Mouse (Mus musculus) MEL (cell line): ENCODE results near the gene Dedd. TPM values are rescaled to one million over a fixed set of nuclear protein-coding genes. Genes with fewer than 3 reads are reported as not detected.

ENCODE experiments used
- DNase-seq: peaks from one replicate; pipeline ENCODE4 v3.0.0; 2011; ENCODE audit warnings: low read depth, low spot score
- H3K27ac ChIP-seq: 2 replicates; pipeline ENCODE4 v1.5.1; 2012; ENCODE audit warnings: low read depth, mild to moderate bottlenecking, control low read depth, low read length, moderate library complexity; ENCODE audit not compliant: control insufficient read depth
- H3K27me3 ChIP-seq, 2 experiments: fragments of 150-350 bp in 1 of 2; sonication (generic) in 1 of 2; 2 replicates each; pipeline ENCODE4 v1.6.1; 2012; ENCODE audit warnings: low read length in 2 of 2, mild to moderate bottlenecking in 2 of 2, improper control_type of control experiment in 1 of 2, moderate library complexity in 1 of 2; ENCODE audit not compliant: insufficient read depth in 2 of 2, control insufficient read depth in 1 of 2
- H3K36me3 ChIP-seq, 2 experiments: 2 replicates each; pipeline ENCODE4 v1.6.1; 2012 to 2014; ENCODE audit warnings: low read length in 2 of 2, improper control_type of control experiment in 1 of 2, inconsistent platforms in 1 of 2, mild to moderate bottlenecking in 1 of 2; ENCODE audit not compliant: insufficient read depth in 2 of 2, control insufficient read depth in 1 of 2
- H3K4me1 ChIP-seq, 2 experiments: fragments of 150-350 bp in 1 of 2; sonication (generic) in 1 of 2; 2 replicates each; pipeline ENCODE4 v1.6.1; 2012; ENCODE audit warnings: low read length in 2 of 2, improper control_type of control experiment in 1 of 2, mild to moderate bottlenecking in 1 of 2; ENCODE audit not compliant: insufficient read depth in 2 of 2, control insufficient read depth in 1 of 2
- H3K4me3 ChIP-seq, 2 experiments: fragments of 150-350 bp in 1 of 2; sonication (generic) in 1 of 2; 2 replicates each; pipeline ENCODE4 v1.5.1; 2012; ENCODE audit warnings: low read depth in 2 of 2, low read length in 2 of 2, mild to moderate bottlenecking in 2 of 2, moderate library complexity in 2 of 2, control low read depth in 1 of 2, improper control_type of control experiment in 1 of 2; ENCODE audit not compliant: control insufficient read depth in 1 of 2, insufficient read depth in 1 of 2
- H3K79me2 ChIP-seq: 2 replicates; pipeline ENCODE4 v1.6.1; 2012; ENCODE audit warnings: mild to moderate bottlenecking, low read length, moderate library complexity; ENCODE audit not compliant: control insufficient read depth, poor library complexity, insufficient read depth
- H3K9ac ChIP-seq: 2 replicates; pipeline ENCODE4 v1.6.1; 2012; ENCODE audit warnings: low read depth, mild to moderate bottlenecking, control low read depth, low read length, moderate library complexity; ENCODE audit not compliant: control insufficient read depth, poor library complexity, severe bottlenecking
- H3K9me3 ChIP-seq: fragments of 150-350 bp; sonication (generic); replicated peaks from 2 replicates; pipeline ENCODE4 v1.6.1; 2012; ENCODE audit warnings: mild to moderate bottlenecking, low read length, improper control_type of control experiment, moderate library complexity; ENCODE audit not compliant: insufficient read depth
- BHLHE40 ChIP-seq: IDR thresholded peaks from 2 replicates; pipeline ENCODE4 v1.6.1; 2012; ENCODE audit warnings: low read depth, mild to moderate bottlenecking, inconsistent platforms, low read length, improper control_type of control experiment, borderline replicate concordance
- CHD1 ChIP-seq: IDR thresholded peaks from 2 replicates; pipeline ENCODE4 v1.6.1; 2012; ENCODE audit warnings: low read depth, mild to moderate bottlenecking, inconsistent platforms, low read length, improper control_type of control experiment
- CHD2 ChIP-seq: IDR thresholded peaks from 2 replicates; pipeline ENCODE4 v1.6.1; 2011; ENCODE audit warnings: low read length, improper control_type of control experiment
- CTCF ChIP-seq, 3 experiments: IDR thresholded peaks in 2 of 3; conservative IDR thresholded peaks in 1 of 3; 2 replicates each; pipeline ENCODE4 v1.5.1; 2011 to 2012; ENCODE audit warnings: low read length in 3 of 3, low read depth in 2 of 3, mild to moderate bottlenecking in 2 of 3, improper control_type of control experiment in 1 of 3, inconsistent platforms in 1 of 3, mixed read lengths in 1 of 3, moderate library complexity in 1 of 3; ENCODE audit not compliant: control insufficient read depth in 1 of 3, insufficient read depth in 1 of 3, poor library complexity in 1 of 3, severe bottlenecking in 1 of 3
- EP300 ChIP-seq, 2 experiments: IDR thresholded peaks; 2 replicates each; pipeline ENCODE4 v1.6.1; 2011; ENCODE audit warnings: improper control_type of control experiment in 2 of 2, low read length in 2 of 2, low read depth in 1 of 2, mild to moderate bottlenecking in 1 of 2
- ETS1 ChIP-seq: IDR thresholded peaks from 2 replicates; pipeline ENCODE4 v1.6.1; 2012; ENCODE audit warnings: low read depth, mild to moderate bottlenecking, inconsistent platforms, low read length, improper control_type of control experiment, moderate library complexity
- GABPA ChIP-seq: IDR thresholded peaks from 2 replicates; pipeline ENCODE4 v1.6.1; 2012; ENCODE audit warnings: low read depth, mild to moderate bottlenecking, inconsistent platforms, low read length, improper control_type of control experiment, moderate library complexity
- GATA1 ChIP-seq: IDR thresholded peaks from 2 replicates; pipeline ENCODE4 v1.6.1; 2011; ENCODE audit warnings: low read depth, low read length, improper control_type of control experiment
- KAT2A ChIP-seq: conservative IDR thresholded peaks from 2 replicates; pipeline ENCODE4 v1.6.1; 2012; ENCODE audit warnings: low read depth, low read length, improper control_type of control experiment, inconsistent platforms
- MAFK ChIP-seq: IDR thresholded peaks from 2 replicates; pipeline ENCODE4 v1.6.1; 2011; ENCODE audit warnings: low read depth, mild to moderate bottlenecking, low read length, improper control_type of control experiment, borderline replicate concordance
- MAZ ChIP-seq: IDR thresholded peaks from 2 replicates; pipeline ENCODE4 v1.6.1; 2012; ENCODE audit warnings: low read depth, mild to moderate bottlenecking, inconsistent platforms, low read length, improper control_type of control experiment
- MEF2A ChIP-seq: IDR thresholded peaks from 2 replicates; pipeline ENCODE4 v1.6.1; 2014; ENCODE audit warnings: low read depth, mild to moderate bottlenecking, inconsistent platforms, low read length, improper control_type of control experiment; ENCODE audit not compliant: poor library complexity, insufficient replicate concordance, severe bottlenecking; ENCODE audit errors: extremely low read depth
- MXI1 ChIP-seq: IDR thresholded peaks from 2 replicates; pipeline ENCODE4 v1.6.1; 2011; ENCODE audit warnings: mild to moderate bottlenecking, low read depth, low read length, improper control_type of control experiment
- MYC ChIP-seq: IDR thresholded peaks from 2 replicates; pipeline ENCODE4 v1.6.1; 2011; ENCODE audit warnings: low read depth, mild to moderate bottlenecking, low read length, improper control_type of control experiment, moderate library complexity
- NRF1 ChIP-seq: IDR thresholded peaks from 2 replicates; pipeline ENCODE4 v1.6.1; 2014; ENCODE audit warnings: low read depth, mild to moderate bottlenecking, inconsistent platforms, low read length, improper control_type of control experiment, moderate library complexity; ENCODE audit not compliant: poor library complexity, insufficient read depth, severe bottlenecking
- POLR2A ChIP-seq, 2 experiments: IDR thresholded peaks; 2 replicates each; pipeline ENCODE4 v1.6.1; 2011 to 2012; ENCODE audit warnings: low read length in 2 of 2, mild to moderate bottlenecking in 2 of 2, control low read depth in 1 of 2, improper control_type of control experiment in 1 of 2, low read depth in 1 of 2, moderate library complexity in 1 of 2; ENCODE audit not compliant: control insufficient read depth in 1 of 2, insufficient read depth in 1 of 2, poor library complexity in 1 of 2
- POLR2AphosphoS2 ChIP-seq: IDR thresholded peaks from 2 replicates; pipeline ENCODE4 v1.6.1; 2011; ENCODE audit warnings: low read length, improper control_type of control experiment
- RAD21 ChIP-seq: IDR thresholded peaks from 2 replicates; pipeline ENCODE4 v1.6.1; 2011; ENCODE audit warnings: mild to moderate bottlenecking, low read depth, low read length, improper control_type of control experiment
- RCOR1 ChIP-seq: IDR thresholded peaks from 2 replicates; pipeline ENCODE4 v1.6.1; 2012; ENCODE audit warnings: low read depth, mild to moderate bottlenecking, inconsistent platforms, low read length, improper control_type of control experiment
- SIN3A ChIP-seq: IDR thresholded peaks from 2 replicates; pipeline ENCODE4 v1.6.1; 2012; ENCODE audit warnings: low read length, improper control_type of control experiment, inconsistent platforms
- SMC3 ChIP-seq: IDR thresholded peaks from 2 replicates; pipeline ENCODE4 v1.6.1; 2011; ENCODE audit warnings: low read depth, low read length, improper control_type of control experiment
- TBP ChIP-seq: IDR thresholded peaks from 2 replicates; pipeline ENCODE4 v1.8.0; 2011; ENCODE audit warnings: low read depth, low read length, improper control_type of control experiment
- TCF12 ChIP-seq: IDR thresholded peaks from 2 replicates; pipeline ENCODE4 v1.6.1; 2014; ENCODE audit warnings: low read depth, mild to moderate bottlenecking, inconsistent platforms, low read length, improper control_type of control experiment, moderate library complexity
- UBTF ChIP-seq: IDR thresholded peaks from 2 replicates; pipeline ENCODE4 v1.6.1; 2012; ENCODE audit warnings: low read depth, mild to moderate bottlenecking, inconsistent platforms, low read length, improper control_type of control experiment, moderate library complexity, borderline replicate concordance; ENCODE audit not compliant: insufficient read depth
- USF1 ChIP-seq: IDR thresholded peaks from 2 replicates; pipeline ENCODE4 v1.6.1; 2014; ENCODE audit warnings: low read depth, mild to moderate bottlenecking, inconsistent platforms, low read length, improper control_type of control experiment, moderate library complexity
- USF2 ChIP-seq, 2 experiments: IDR thresholded peaks; 2 replicates each; pipeline ENCODE4 v1.6.1; 2011 to 2012; ENCODE audit warnings: improper control_type of control experiment in 2 of 2, low read length in 2 of 2, borderline replicate concordance in 1 of 2, inconsistent platforms in 1 of 2, low read depth in 1 of 2, mild to moderate bottlenecking in 1 of 2; ENCODE audit not compliant: insufficient read depth in 1 of 2
- ZMIZ1 ChIP-seq: IDR thresholded peaks from 2 replicates; pipeline ENCODE4 v1.6.1; 2012; ENCODE audit warnings: low read depth, mild to moderate bottlenecking, inconsistent platforms, low read length, improper control_type of control experiment, moderate library complexity
- ZNF384 ChIP-seq: IDR thresholded peaks from 2 replicates; pipeline ENCODE4 v1.6.1; 2012; ENCODE audit warnings: low read depth, mild to moderate bottlenecking, inconsistent platforms, low read length, improper control_type of control experiment
- polyA plus RNA-seq, 2 experiments: library from polyadenylated mRNA; stranded (reverse) in 1 of 2; unstranded in 1 of 2; fragments of >175 nt in 1 of 2; fragments of >200 nt in 1 of 2; gene quantifications; 2 replicates each; pipeline versions ENCODE4 v1.2.1 to v1.2.4; 2012; ENCODE audit warnings: low replicate concordance in 2 of 2, low read depth in 1 of 2; ENCODE audit not compliant: insufficient read length in 2 of 2, insufficient read depth in 1 of 2, missing spikeins in 1 of 2
- total RNA-seq: library from RNA; depleted of rRNA; stranded (reverse); fragments of 300-350 nt; gene quantifications from 2 replicates; pipeline ENCODE4 v1.2.3, GENCODE M21; 2012

The Dedd gene
- total and polyA plus RNA-seq, 3 experiments = 28.7 to 44.9 TPM; not detected in 1

DNA sequence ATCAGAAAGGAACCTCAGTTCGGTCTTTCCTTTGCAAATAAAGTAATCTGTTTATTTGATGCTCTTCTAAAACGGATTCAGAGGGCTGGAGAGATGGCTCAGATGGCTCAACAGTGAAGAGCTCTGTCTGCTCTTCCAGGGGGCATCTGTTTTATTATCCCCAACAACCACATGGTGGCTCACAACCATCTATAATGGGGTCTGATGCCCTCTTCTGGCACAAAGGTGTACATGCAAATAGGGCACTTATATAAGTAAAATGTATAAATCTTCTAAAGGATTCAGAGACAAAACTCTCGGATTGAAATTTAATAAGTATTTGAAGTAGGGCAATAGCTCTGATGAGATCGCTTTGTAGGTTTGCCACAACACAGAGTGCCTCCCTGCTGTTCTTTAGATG is 29.5 kb downstream of the Dedd start (continued):
- TF ChIP-seq TCF12 (no peak), ZNF384 (peak; percentile 50; the same call in 1 of the 2 replicates), MAFK (no peak), MEF2A (no peak), BHLHE40 (no peak), EP300 (IDR thresholded peaks at IDR 0.05; ENCODE audit: low read depth in 1 of 2, low read length in 2 of 2) (no peak), POLR2AphosphoS2 (no peak), CHD1 (no peak)
- TF ChIP-seq, all 39 proteins: peak for 9

DNA sequence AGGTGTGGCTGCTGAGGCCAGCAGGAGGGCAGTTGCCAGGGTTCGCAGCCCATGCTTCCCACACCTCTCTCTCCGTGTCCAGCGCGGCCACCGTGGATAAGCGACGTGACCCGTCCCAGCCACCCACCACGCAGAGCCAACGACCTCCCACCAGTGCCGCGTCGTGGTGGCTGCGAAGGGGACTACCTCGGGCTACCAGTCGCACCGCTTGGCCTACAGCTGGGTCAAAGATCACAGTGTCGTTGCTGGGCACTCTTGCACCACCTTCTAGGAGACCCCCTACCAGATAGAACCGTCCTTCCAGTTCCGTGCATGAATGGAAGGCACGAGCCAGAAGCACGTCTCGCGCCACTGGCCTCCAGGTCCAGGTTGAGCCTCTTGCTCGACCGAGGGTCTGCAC is 31.3 kb downstream of the Dedd start:
- Histone ChIP-seq H3K36me3 (peaks cover 2 to 10% of the 10 kb centered on the region in 2 experiments; a peak in 2 of 4 replicates), H3K27ac (no peak overlapping the region), H3K79me2 (no peaks in the 10 kb centered on the region), H3K4me3 (no peak overlapping the region), H3K9ac (no peak overlapping the region), H3K27me3 (no peaks in the 10 kb centered on the region), H3K9me3 (no peaks in the 10 kb centered on the region), H3K4me1 (0 out of 4 replicates have a peak, but pooled peaks cover 0 to 2% of the 10 kb centered on the region in 2 experiments)
- DNase-seq = no peak
- TF ChIP-seq POLR2A (IDR thresholded peaks at IDR 0.05; ENCODE audit: control insufficient read depth in 1 of 2, insufficient read depth in 1 of 2, low read depth in 1 of 2, low read length in 2 of 2, poor library complexity in 1 of 2) (no peak), UBTF (no peak), SIN3A (no peak), CTCF (IDR thresholded peaks at IDR 0.05 in 2 of 3, conservative IDR thresholded peaks at IDR 0.05 in 1 of 3; ENCODE audit: control insufficient read depth in 1 of 3, insufficient read depth in 1 of 3, low read depth in 2 of 3, low read length in 3 of 3, poor library complexity in 1 of 3, severe bottlenecking in 1 of 3) (no peak), MYC (no peak), MAZ (no peak), GATA1 (no peak), USF1 (no peak), POLR2AphosphoS2 (no peak)

DNA sequence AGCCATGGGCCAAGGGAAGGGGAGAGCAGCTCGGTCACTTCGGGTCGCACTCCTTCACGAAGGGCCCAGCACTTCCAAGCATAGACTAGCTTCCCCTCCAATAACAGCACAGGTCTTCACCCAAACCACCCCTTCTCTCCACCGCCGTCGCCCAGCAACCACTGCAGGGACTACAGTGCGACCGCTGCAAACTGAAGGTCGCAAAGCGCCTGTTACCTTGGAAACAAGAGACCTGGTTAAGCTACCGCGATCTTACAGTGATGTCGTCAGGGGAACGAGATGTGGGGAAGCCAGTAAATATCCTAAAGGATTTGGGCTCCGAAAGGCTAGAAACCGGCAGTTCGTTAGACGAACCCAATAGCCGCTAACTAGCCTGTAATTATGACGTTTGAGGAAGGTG is 31.7 kb downstream of the Dedd start, which contains the start of gene Klhdc9:
Klhdc9 (minus strand) TSS at position 143 of the 400 bp plus-strand sequence.
- Histone ChIP-seq H3K9ac (no peak within 1 kb of the TSS), H3K9me3 (no peaks in the 10 kb centered on the region), H3K27me3 (no peaks in the 10 kb centered on the region), H3K79me2 (no peaks in the 10 kb centered on the region), H3K36me3 (peaks cover 2 to 9% of the 10 kb centered on the region in 2 experiments; a peak in 2 of 4 replicates), H3K4me3 (no peak within 1 kb of the TSS), H3K27ac (no peak within 1 kb of the TSS), H3K4me1 (0 out of 4 replicates have a peak, but pooled peaks cover 0 to 2% of the 10 kb centered on the region in 2 experiments)
- DNase-seq = no peak
- TF ChIP-seq MEF2A = no peak
- no peak for TF ChIP-seq KAT2A
- TF ChIP-seq RCOR1 = no peak
- TF ChIP-seq EP300 (IDR thresholded peaks at IDR 0.05; ENCODE audit: low read depth in 1 of 2, low read length in 2 of 2) = no peak
- no peak for TF ChIP-seq RAD21
- TF ChIP-seq ZNF384 = no peak
- no peak for TF ChIP-seq TBP
- TF ChIP-seq ETS1 = no peak
- no peak for TF ChIP-seq MAFK
- no peak for TF ChIP-seq SMC3
- no peak for TF ChIP-seq CHD2
- TF ChIP-seq USF2 (IDR thresholded peaks at IDR 0.05; ENCODE audit: borderline replicate concordance in 1 of 2, insufficient read depth in 1 of 2, low read depth in 1 of 2, low read length in 2 of 2) = no peak
- TF ChIP-seq MAZ = no peak
- TF ChIP-seq ZMIZ1 = no peak
- no peak for TF ChIP-seq TCF12
- TF ChIP-seq MXI1 = no peak
- TF ChIP-seq NRF1 = no peak
- TF ChIP-seq CHD1 = no peak
- no peak for TF ChIP-seq GABPA
